Mouse (Mus musculus): ENCODE results near the gene Mapt.

DNA sequence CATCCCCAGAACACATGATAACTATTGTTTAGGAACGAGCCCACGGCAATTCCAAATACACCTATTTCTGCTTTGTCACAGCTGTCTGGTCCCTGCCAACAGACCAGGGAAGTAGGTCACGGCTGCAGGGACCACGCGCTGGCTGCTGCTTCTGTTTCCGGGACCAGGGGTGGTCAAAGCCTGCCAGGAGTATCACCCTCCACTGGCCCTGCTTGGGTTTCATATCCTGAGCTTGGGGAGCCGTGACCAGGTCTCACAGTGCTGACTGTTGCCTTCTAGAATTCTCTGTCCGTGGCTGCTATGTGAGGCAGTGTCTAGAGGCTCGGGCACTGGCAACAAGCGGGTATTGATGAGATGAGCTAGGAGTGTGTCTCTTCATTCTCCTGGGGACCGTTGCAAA lies 36.2 kb downstream of the Mapt start:
- TF ChIP-seq CTCF (IDR thresholded peaks at IDR 0.05; ENCODE audit: extremely low read depth, insufficient read length, insufficient replicate concordance, low read depth, low read length) (no peak), POLR2A (IDR thresholded peaks at IDR 0.05; ENCODE audit: low read depth, low read length) (no peak)
